Mouse (Mus musculus): Measurements from ENCODE around the gene Cacna1b.

DNA sequence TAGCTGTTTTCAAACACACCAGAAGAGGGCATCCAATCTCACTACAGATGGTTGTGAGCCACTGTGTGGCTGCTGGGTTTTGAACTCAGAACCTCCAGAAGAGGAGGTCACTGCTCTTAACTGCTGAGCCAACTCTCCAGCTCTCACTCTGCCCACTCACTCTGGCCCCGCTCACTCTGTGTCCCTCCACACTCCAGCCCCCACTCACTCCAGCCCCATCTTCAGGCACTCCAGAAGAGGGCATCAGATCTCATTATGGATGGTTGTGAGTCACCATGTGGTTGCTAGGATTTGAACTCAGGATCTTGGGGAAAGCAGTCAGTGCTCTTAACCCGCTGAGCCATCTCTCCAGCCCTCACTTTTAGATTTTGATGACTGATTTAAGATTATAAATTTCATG is 70.6 kb downstream of the Cacna1b start:
- TF ChIP-seq CTCF (IDR thresholded peaks at IDR 0.05; ENCODE audit: extremely low read depth, insufficient read depth, low read length) (no peak), POLR2A (IDR thresholded peaks at IDR 0.05; ENCODE audit: extremely low read depth, insufficient read depth, low read length) (no peak)
